Mouse (Mus musculus) midbrain, embryonic 11.5 days (tissue): ENCODE data around the gene Zfand2a. TPM values are rescaled to one million over a fixed set of nuclear protein-coding genes. Genes with fewer than 3 reads are reported as not detected.

Source experiments
- ATAC-seq: fragments of 200-750 bp; cut with Nextera tagmentation; 2 replicates; pipeline ENCODE4 v1.8.0; 2017; ENCODE audit warnings: moderate TSS enrichment, moderate library complexity; ENCODE audit not compliant: low FRiP score
- DNase-seq: peaks from one replicate; pipeline ENCODE4 v3.0.0; 2015; ENCODE audit warnings: low spot score; ENCODE audit errors: missing footprints
- H3K27ac ChIP-seq: fragments of 300-500 bp; sonication (generic); 2 replicates; pipeline ENCODE4 v1.5.1; 2014; ENCODE audit warnings: low read depth, low read length
- H3K27me3 ChIP-seq: fragments of 300-500 bp; sonication (generic); 2 replicates; pipeline ENCODE4 v1.6.1; 2014; ENCODE audit warnings: mild to moderate bottlenecking, low read length, moderate library complexity, mixed read lengths; ENCODE audit not compliant: control insufficient read depth, insufficient read depth
- H3K36me3 ChIP-seq: fragments of 300-500 bp; sonication (generic); 2 replicates; pipeline ENCODE4 v1.6.1; 2014; ENCODE audit warnings: mild to moderate bottlenecking, low read length, moderate library complexity, mixed read lengths; ENCODE audit not compliant: control insufficient read depth, insufficient read depth
- H3K4me1 ChIP-seq: fragments of 300-500 bp; sonication (generic); 2 replicates; pipeline ENCODE4 v1.6.1; 2014; ENCODE audit warnings: low read length; ENCODE audit not compliant: control insufficient read depth, insufficient read depth
- H3K4me2 ChIP-seq: fragments of 300-500 bp; sonication (generic); 2 replicates; pipeline ENCODE4 v1.6.1; 2014; ENCODE audit warnings: mild to moderate bottlenecking, moderate library complexity
- H3K4me3 ChIP-seq: fragments of 300-500 bp; sonication (generic); 2 replicates; pipeline ENCODE4 v1.5.1; 2014; ENCODE audit warnings: low read depth, low read length
- H3K9ac ChIP-seq: fragments of 300-500 bp; sonication (generic); 2 replicates; pipeline ENCODE4 v1.6.1; 2014; ENCODE audit warnings: low read length
- H3K9me3 ChIP-seq: fragments of 300-500 bp; sonication (generic); 2 replicates; pipeline ENCODE4 v1.6.1; 2016; ENCODE audit warnings: low read length; ENCODE audit not compliant: control insufficient read depth
- WGBS: fragments of 180-500 bp; shearing (Covaris S2); extraction: QIAGEN DNeasy Blood & Tissue Kit; methylation state at CpG from one replicate; pipeline ENCODE4 v1.1.7; 2014; 5-methylcytosine and 5-hydroxymethylcytosine counted together
- polyA plus RNA-seq: library from polyadenylated mRNA; unstranded; fragments of >200 nt; fragmentation: Nextera tagmentation; extraction: Ambion mirVana; gene quantifications from 2 replicates; pipeline ENCODE4 v1.2.1, GENCODE M21; 2014

Zfand2a gene
- polyA plus RNA-seq: 4.4 and 6.9 TPM in 2 replicates

DNA sequence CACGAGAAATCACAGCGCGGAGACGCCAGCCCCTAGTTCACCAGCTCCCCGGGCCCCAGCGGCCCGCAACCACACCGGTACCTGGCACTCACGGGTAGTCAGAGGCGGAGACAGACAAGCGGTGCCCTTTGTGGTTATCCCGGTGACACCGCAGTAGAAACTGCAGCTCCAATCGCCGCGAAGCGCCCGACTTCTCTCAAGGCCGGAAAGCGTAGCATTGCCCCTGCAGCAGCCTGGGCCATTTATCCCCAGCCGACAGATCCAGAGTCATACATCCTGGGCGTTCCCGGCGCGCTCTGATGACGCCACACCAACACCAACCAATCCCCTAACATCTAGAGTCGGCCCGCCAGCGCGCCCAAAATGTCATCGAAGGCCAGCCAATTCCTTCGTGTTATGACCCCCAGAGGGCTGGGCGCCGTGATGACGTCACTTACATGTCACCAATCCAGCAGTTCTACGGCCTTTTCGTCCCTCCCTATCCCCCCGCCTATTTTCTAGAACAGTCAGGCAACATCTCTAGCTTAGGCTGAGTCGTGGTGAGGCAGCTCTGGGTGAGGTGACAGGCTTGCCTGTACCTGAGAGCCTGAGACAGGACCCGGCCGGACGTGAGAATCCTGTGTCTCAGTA, at the start of gene Zfand2a:
Gene Zfand2a (minus strand): TSS at position 365 of the 630 bp plus-strand sequence.
- peak within 1 kb of the TSS; percentile 76 for H3K9ac ChIP-seq
- under 1% methylated on average over 42 of the region's 42 CpGs for WGBS
- DNase-seq (peak; percentile 100), ATAC-seq (peak; percentile 98)
- H3K36me3 ChIP-seq: peaks cover 3% of the 10 kb centered on the region; the same call in 1 of the 2 replicates
- H3K9me3 ChIP-seq: peaks cover 2% of the 10 kb centered on the region; the same call in 1 of the 2 replicates
- H3K27ac ChIP-seq: peak within 1 kb of the TSS; percentile 63; the same call in 1 of the 2 replicates
- H3K4me2 ChIP-seq: peak within 1 kb of the TSS; percentile 94
- no peaks in the 10 kb centered on the region for H3K27me3 ChIP-seq
- H3K4me3 ChIP-seq: peak within 1 kb of the TSS; percentile 92
- peaks cover 8% of the 10 kb centered on the region for H3K4me1 ChIP-seq

GRCm38 (mm10) chr5:139528851-139529250, 44.5 kb upstream of the Zfand2a start:
- H3K4me3 ChIP-seq: no peak overlapping the region
- H3K36me3 ChIP-seq: no peaks in the 10 kb centered on the region
- 77% methylated on average over 7 of the region's 7 CpGs for WGBS
- ATAC-seq (no peak), DNase-seq (peak; percentile 74)
- no peak overlapping the region for H3K27ac ChIP-seq
- peaks cover 8% of the 10 kb centered on the region for H3K4me1 ChIP-seq
- no peak overlapping the region for H3K4me2 ChIP-seq
- no peaks in the 10 kb centered on the region for H3K9me3 ChIP-seq
- H3K9ac ChIP-seq: no peak overlapping the region
- H3K27me3 ChIP-seq: peaks cover 29% of the 10 kb centered on the region

GRCm38 (mm10) chr5:139521987-139522386, 37.6 kb upstream of the Zfand2a start:
- Histone ChIP-seq H3K9me3 (no peaks in the 10 kb centered on the region), H3K4me3 (no peak overlapping the region), H3K27me3 (no peaks in the 10 kb centered on the region), H3K4me2 (no peak overlapping the region), H3K27ac (no peak overlapping the region), H3K4me1 (no peaks in the 10 kb centered on the region), H3K9ac (no peak overlapping the region), H3K36me3 (no peaks in the 10 kb centered on the region)
- DNase-seq: peak; percentile 76
- no peak for ATAC-seq
- WGBS: 79% methylated on average over 10 of the region's 10 CpGs

DNA sequence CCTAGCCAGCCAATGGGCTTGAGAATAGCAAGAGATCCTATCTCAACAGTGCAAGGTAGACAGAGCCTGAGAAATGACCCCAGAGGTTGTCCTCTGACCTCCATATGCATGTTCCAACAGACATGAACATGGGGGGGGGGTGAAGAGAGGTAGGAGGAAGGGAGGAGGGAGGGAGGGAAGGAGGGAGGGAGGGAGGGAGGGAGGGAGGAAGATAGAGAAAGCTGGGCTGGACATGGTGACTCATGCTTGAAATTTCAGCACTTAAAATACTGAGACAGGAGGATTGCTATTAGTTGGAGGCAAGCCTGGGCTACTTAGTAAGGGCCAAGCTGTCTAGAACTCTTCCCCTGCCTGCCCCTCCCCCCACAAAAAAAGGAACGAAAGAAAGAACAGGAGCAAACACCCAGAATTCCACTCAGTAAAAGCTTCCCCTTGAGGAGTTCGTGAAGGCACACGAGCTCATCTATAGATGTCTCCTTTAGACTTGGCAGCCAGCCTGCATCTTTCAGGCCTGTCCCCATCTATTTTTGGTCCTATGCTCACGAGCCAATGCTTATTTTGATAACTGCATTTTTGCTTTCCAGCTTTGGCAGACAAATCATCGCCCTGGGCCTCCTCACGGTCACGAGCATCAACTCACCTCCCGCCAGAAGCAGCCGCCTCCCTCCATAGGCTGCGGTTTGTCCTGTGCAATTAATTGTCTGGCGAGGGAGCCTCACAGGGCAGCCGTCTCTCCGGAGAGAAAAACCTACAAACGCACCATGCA, 35.9 kb upstream of the Zfand2a start:
- DNase-seq (peak; percentile 81), ATAC-seq (no peak)
- H3K9me3 ChIP-seq: no peaks in the 10 kb centered on the region
- H3K27me3 ChIP-seq: no peaks in the 10 kb centered on the region
- no peak overlapping the region for H3K27ac ChIP-seq
- H3K4me3 ChIP-seq: no peak overlapping the region
- no peaks in the 10 kb centered on the region for H3K36me3 ChIP-seq
- 68% methylated on average over 14 of the region's 14 CpGs for WGBS
- no peaks in the 10 kb centered on the region for H3K4me1 ChIP-seq
- no peak overlapping the region for H3K9ac ChIP-seq
- no peak overlapping the region for H3K4me2 ChIP-seq

DNA sequence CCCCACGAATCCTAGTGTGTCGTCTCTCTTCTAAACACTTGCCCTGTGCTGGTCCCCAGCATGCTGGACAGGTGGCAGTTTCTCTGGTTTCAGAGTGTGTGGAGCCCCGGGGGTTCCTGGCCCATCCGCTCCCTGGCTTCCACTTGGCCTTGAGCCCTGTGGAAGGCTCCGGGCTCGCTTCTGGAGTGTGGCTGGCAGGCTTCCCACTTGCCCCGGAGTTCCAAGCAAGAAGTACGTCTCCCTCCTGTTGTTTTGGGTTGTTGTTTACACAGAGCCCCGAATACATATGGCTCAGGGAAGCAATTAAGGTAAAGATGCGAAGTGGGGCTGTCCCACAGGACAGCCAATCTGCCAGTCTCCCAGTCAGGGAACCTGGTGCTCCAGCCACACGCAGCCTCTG, 31.9 kb upstream of the Zfand2a start:
- no peaks in the 10 kb centered on the region for H3K9me3 ChIP-seq
- ATAC-seq (no peak), DNase-seq (peak; percentile 77)
- H3K9ac ChIP-seq: no peak overlapping the region
- H3K4me1 ChIP-seq: no peaks in the 10 kb centered on the region
- no peaks in the 10 kb centered on the region for H3K36me3 ChIP-seq
- H3K4me3 ChIP-seq: no peak overlapping the region
- 50% methylated on average over 11 of the region's 11 CpGs for WGBS
- H3K27ac ChIP-seq: no peak overlapping the region
- no peak overlapping the region for H3K4me2 ChIP-seq
- H3K27me3 ChIP-seq: no peaks in the 10 kb centered on the region

DNA sequence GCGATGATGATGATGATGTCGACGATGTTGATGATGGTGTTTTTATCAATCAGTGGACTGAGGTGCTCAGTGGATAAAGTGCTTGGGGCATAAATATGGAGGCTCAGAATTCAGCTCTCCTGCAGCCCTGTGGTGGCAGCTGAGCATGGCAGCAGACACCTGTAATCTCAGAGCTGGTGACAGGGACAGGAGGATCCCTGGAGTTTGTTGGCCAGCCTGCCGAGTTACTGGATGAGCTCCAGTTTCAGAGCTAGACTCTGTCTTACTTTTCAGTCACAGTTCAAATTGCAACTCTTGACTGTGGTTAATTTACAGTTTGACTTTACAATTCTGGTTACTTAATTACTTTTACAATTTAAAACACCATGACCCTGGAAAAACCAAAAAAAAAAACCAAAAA, 27.9 kb upstream of the Zfand2a start:
- H3K9ac ChIP-seq: no peak overlapping the region
- no peaks in the 10 kb centered on the region for H3K4me1 ChIP-seq
- no peak overlapping the region for H3K4me3 ChIP-seq
- H3K4me2 ChIP-seq: no peak overlapping the region
- DNase-seq (no peak), ATAC-seq (no peak)
- no peaks in the 10 kb centered on the region for H3K36me3 ChIP-seq
- H3K27me3 ChIP-seq: no peaks in the 10 kb centered on the region
- WGBS: 85% methylated on average over 4 of the region's 4 CpGs
- H3K9me3 ChIP-seq: no peaks in the 10 kb centered on the region
- H3K27ac ChIP-seq: no peak overlapping the region

DNA sequence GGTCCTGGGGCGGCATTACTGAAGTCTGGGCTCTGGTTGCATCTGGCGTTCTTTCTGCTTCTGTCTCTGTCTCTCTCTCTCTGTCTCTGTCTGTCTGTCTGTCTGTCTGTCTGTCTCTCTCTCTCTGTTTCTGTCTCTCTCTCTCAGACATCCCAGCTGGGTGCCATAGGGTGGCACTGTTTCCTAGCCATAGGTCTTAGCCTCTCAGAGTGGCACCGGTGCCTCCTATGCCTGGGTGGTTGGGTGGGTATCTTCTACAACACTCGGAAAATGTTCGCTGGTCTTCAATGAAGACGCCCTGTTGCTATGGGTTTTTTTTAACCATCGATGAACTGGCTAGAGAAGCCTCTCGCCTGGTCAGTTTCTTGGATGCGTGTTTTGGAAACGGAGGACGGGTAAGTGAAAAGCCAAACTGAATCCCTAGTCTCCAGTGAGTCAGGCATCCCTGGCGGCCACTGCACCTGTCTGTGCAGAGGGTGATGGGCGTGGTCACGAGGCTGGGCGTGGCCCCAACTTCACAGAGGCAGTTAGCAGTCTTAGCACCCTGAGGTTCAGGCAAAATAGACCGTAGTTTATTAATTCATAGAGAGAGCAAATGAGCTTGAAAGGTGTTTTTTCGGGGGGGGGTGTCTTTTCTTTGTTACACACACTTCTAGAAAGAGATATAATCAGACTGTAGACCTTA, 26.5 kb upstream of the Zfand2a start:
- WGBS: 19% methylated on average over 17 of the region's 17 CpGs
- Histone ChIP-seq H3K4me3 (no peak overlapping the region), H3K27ac (no peak overlapping the region), H3K36me3 (no peaks in the 10 kb centered on the region), H3K27me3 (no peaks in the 10 kb centered on the region), H3K9ac (no peak overlapping the region), H3K4me1 (no peaks in the 10 kb centered on the region), H3K9me3 (no peaks in the 10 kb centered on the region), H3K4me2 (no peak overlapping the region)
- DNase-seq (peak; percentile 75), ATAC-seq (no peak)

- DNase-seq (peak; percentile 83), ATAC-seq (no peak)
- no peak overlapping the region for H3K27ac ChIP-seq
- H3K9me3 ChIP-seq: no peaks in the 10 kb centered on the region
- H3K9ac ChIP-seq: no peak overlapping the region
- H3K36me3 ChIP-seq: no peaks in the 10 kb centered on the region
- H3K4me1 ChIP-seq: no peaks in the 10 kb centered on the region
- H3K4me2 ChIP-seq: no peak overlapping the region
- H3K27me3 ChIP-seq: no peaks in the 10 kb centered on the region
- 21% methylated on average over 5 of the region's 5 CpGs for WGBS
- no peak overlapping the region for H3K4me3 ChIP-seq
These were observed 21.9 kb upstream of the Zfand2a start for GRCm38 (mm10) chr5:139506207-139506606.
